ENCODE assay signal across 8 mouse cellular contexts in the genomic region with DNA sequence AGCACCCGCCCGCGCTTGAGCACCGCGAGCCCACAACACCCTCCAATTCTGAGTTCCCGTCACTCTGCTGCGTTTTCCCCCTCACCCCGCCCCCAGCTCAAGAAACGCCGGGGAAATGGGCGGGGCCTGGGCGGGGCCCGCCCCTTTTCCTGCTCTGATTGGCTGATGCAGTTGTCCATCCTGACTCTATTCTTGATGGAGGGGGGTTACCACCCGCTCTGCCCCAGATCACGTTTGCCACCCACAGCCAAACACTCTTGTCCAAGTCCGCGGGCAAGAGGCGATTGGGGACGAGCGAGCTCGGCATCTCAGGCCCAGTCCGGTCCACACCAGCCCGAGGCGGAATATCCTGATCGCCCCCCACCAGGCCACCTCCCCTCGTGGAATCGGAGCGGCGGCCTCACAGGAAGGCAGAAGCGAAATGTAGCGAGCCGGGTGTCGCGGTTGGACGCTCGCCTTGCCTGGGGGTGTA. TPM values are rescaled to one million over a fixed set of nuclear protein-coding genes. Genes with fewer than 3 reads are reported as not detected.
DNase-seq lines count a peak whose midpoint lies in the region; ATAC-seq and TF ChIP-seq lines count a peak whose summit lies in the region.

No protein-coding gene starts in this region.

- peaks cover 9% of the 10 kb centered on the region; the same call in 1 of the 2 replicates for H3K36me3 ChIP-seq in hindbrain, embryonic 13.5 days

- no peaks in the 10 kb centered on the region for H3K27me3 ChIP-seq in Patski
- H3K27me3 ChIP-seq in hindbrain, embryonic 13.5 days, result 0 out of 2 replicates have a peak, but pooled peaks cover 2% of the 10 kb centered on the region

- peak; percentile 75 for ATAC-seq in Patski
- peak; percentile 96 for ATAC-seq in hindbrain, embryonic 13.5 days (ENCODE audit: low FRiP score)

- peak overlapping the region; percentile 82 for H3K4me2 ChIP-seq in hindbrain, embryonic 13.5 days

- peak overlapping the region; percentile 76 for H3K4me3 ChIP-seq in hindbrain, embryonic 13.5 days

- H3K4me1 ChIP-seq in hindbrain, embryonic 13.5 days (replicated peaks), result peaks cover 51% of the 10 kb centered on the region

- WGBS in hindbrain, embryonic 13.5 days, result under 1% methylated on average over 36 of the region's 36 CpGs

- TF ChIP-seq CTCF in Patski (IDR thresholded peaks at IDR 0.05), result no peak

- POLR2A ChIA-PET in Patski (lab: Charles Lee), result no interaction called here

- DNase-seq in Patski (ENCODE audit: low read depth, low spot score), result peak; percentile 86
- DNase-seq in cerebellum, postnatal 14 days, result peak; percentile 99
- peak; percentile 92 to 95 for DNase-seq in frontal cortex, postnatal 14 days (ENCODE audit: low spot score in 2 of 2)
- DNase-seq in layer of hippocampus, postnatal 25 days (ENCODE audit: extremely low spot score in 1 of 2, low spot score in 1 of 2), result peak; percentile 84 to 96
- peak; percentile 91 for DNase-seq in lung, postnatal 25 days (ENCODE audit: low spot score)
- DNase-seq in retina, embryonic 14.5 days (ENCODE audit: low spot score), result peak; percentile 99
- DNase-seq in thymus, postnatal 4 days, result peak; percentile 92

- no peaks in the 10 kb centered on the region for H3K9me3 ChIP-seq in hindbrain, embryonic 13.5 days

- H3K9ac ChIP-seq in hindbrain, embryonic 13.5 days, result peak overlapping the region; percentile 87

- CTCF ChIA-PET in Patski (lab: Charles Lee), result no interaction called here

- in situ Hi-C loops in Patski (cut with MboI; ENCODE audit: low pct_unique_long_range_greater_than_20kb), result no loop called here

- peak overlapping the region; percentile 86 for H3K27ac ChIP-seq in hindbrain, embryonic 13.5 days

RNA-seq across cellular contexts. Expression of a gene that starts 0.5 kb away (rescaled TPM):
- 25.8 TPM for polyA plus RNA-seq in Patski (2021)
- polyA plus RNA-seq in hindbrain, embryonic 13.5 days (2015; fragmentation: Nextera tagmentation; extraction: Ambion mirVana), result 13.3 and 13.6 TPM in 2 replicates
- total RNA-seq in layer of hippocampus, postnatal 25 days (2021), result 10 to 100 TPM; 61.5 to 66.5 TPM

RNA-seq across cellular contexts. Expression of a gene that starts 30.6 kb away (rescaled TPM):
- polyA plus RNA-seq in Patski (2021), result not detected
- 0.27 and 0.30 TPM in 2 replicates for polyA plus RNA-seq in hindbrain, embryonic 13.5 days (2015; fragmentation: Nextera tagmentation; extraction: Ambion mirVana)
- 1 to 10 TPM; 2.0 to 3.2 TPM for total RNA-seq in layer of hippocampus, postnatal 25 days (2021)

RNA-seq across cellular contexts. Expression of a gene that starts 39.2 kb away (rescaled TPM):
- polyA plus RNA-seq in Patski (2021), result 12.9 TPM
- 8.0 TPM in 2 replicates for polyA plus RNA-seq in hindbrain, embryonic 13.5 days (2015; fragmentation: Nextera tagmentation; extraction: Ambion mirVana)
- total RNA-seq in layer of hippocampus, postnatal 25 days (2021), result 1 to 10 TPM; 7.3 to 8.0 TPM

Comparison
In these comparisons a context has a peak if more than half of its experiments do, and no peak if none do; other contexts are left out.
1. Peak in every context shown above with its lines: DNase-seq, ATAC-seq, H3K4me3 ChIP-seq and H3K27ac ChIP-seq.